Mouse (Mus musculus) heart, postnatal 0 days (tissue): Measurements from ENCODE around the gene St6gal1. TPM values are rescaled to one million over a fixed set of nuclear protein-coding genes. Genes with fewer than 3 reads are reported as not detected.

Experiments used
- ATAC-seq: fragments of 200-750 bp; cut with Nextera tagmentation; 2 replicates; pipeline ENCODE4 v1.8.0; 2017; ENCODE audit warnings: low read depth, moderate number of reproducible peaks, moderate library complexity; ENCODE audit not compliant: insufficient read depth
- DNase-seq: peaks from one replicate; pipeline ENCODE4 v3.0.0-alpha.2; 2016; ENCODE audit warnings: low spot score
- H3K27ac ChIP-seq: fragments of 300-500 bp; sonication (generic); 2 replicates; pipeline ENCODE4 v1.5.1; 2014; ENCODE audit warnings: low read depth, mild to moderate bottlenecking
- H3K27me3 ChIP-seq: fragments of 300-500 bp; sonication (generic); 2 replicates; pipeline ENCODE4 v1.6.1; 2014; ENCODE audit warnings: low read length, mixed read lengths; ENCODE audit not compliant: control insufficient read depth, insufficient read depth
- H3K36me3 ChIP-seq: fragments of 300-500 bp; sonication (generic); replicated peaks from 2 replicates; pipeline ENCODE4 v1.6.1; 2014; ENCODE audit warnings: low read length, mixed read lengths; ENCODE audit not compliant: control insufficient read depth, insufficient read depth
- H3K4me1 ChIP-seq: fragments of 300-500 bp; sonication (generic); 2 replicates; pipeline ENCODE4 v1.6.1; 2014; ENCODE audit warnings: antibody characterized with exemption; ENCODE audit not compliant: control insufficient read depth, insufficient read depth
- H3K4me2 ChIP-seq: fragments of 300-500 bp; sonication (generic); 2 replicates; pipeline ENCODE4 v1.6.1; 2014; ENCODE audit warnings: low read depth, mild to moderate bottlenecking, low read length, moderate library complexity
- H3K4me3 ChIP-seq: fragments of 300-500 bp; sonication (generic); 2 replicates; pipeline ENCODE4 v1.5.1; 2014; ENCODE audit warnings: low read depth, low read length
- H3K9ac ChIP-seq: fragments of 300-500 bp; sonication (generic); replicated peaks from 2 replicates; pipeline ENCODE4 v1.6.1; 2014; ENCODE audit warnings: low read depth, low read length, mixed read lengths
- H3K9me3 ChIP-seq: fragments of 300-500 bp; sonication (generic); replicated peaks from 2 replicates; pipeline ENCODE4 v1.6.1; 2016; ENCODE audit warnings: low read length; ENCODE audit not compliant: control insufficient read depth
- CTCF ChIP-seq: IDR thresholded peaks from 2 replicates; pipeline ENCODE4 v1.5.1; 2016; ENCODE audit warnings: antibody characterized with exemption, control low read depth, low read depth
- EP300 ChIP-seq: IDR thresholded peaks from 2 replicates; pipeline ENCODE4 v1.6.1; 2016; ENCODE audit warnings: antibody characterized with exemption, low read depth
- WGBS: fragments of 180-500 bp; shearing (Covaris S2); extraction: QIAGEN DNeasy Blood & Tissue Kit; methylation state at CpG from one replicate; pipeline ENCODE4 v1.1.7; 2014; 5-methylcytosine and 5-hydroxymethylcytosine counted together
- polyA plus RNA-seq: library from polyadenylated mRNA; unstranded; fragments of >200 nt; fragmentation: Nextera tagmentation; extraction: Ambion mirVana; gene quantifications from 2 replicates; pipeline ENCODE4 v1.2.1, GENCODE M21; 2015
- total RNA-seq: library from RNA; depleted of rRNA; stranded (reverse); fragments of >200 nt; gene quantifications from 2 replicates; pipeline ENCODE4 v1.2.3, GENCODE M21; 2014; ENCODE audit warnings: low replicate concordance

St6gal1 gene
- total and polyA plus RNA-seq, 2 experiments from 2014 or later, result 10.0 to 23.5 TPM

DNA sequence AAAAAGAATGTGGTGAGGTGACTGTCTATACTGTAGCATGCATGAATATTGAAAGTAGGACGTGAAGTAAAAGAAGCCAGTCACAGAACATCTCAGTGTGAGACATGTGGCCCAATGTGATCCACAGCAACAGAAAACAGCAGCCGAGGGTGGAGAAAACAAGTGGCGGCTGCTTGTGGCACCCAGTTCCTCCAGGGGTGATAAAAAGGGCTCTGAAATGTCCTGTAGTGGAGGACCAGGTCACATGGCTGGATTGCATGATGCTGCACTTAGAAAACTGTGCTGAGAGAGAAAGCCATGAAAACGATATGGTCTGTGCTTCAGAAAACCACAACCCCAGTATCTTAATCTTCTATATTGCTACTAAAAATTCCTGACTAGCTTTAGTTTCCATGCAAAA lies 43.5 kb upstream of the St6gal1 start:
- 46% methylated on average over 4 of the region's 4 CpGs for WGBS
- no peak overlapping the region for H3K9ac ChIP-seq
- H3K4me3 ChIP-seq, result no peak overlapping the region
- no peak for DNase-seq
- no peak overlapping the region for H3K27ac ChIP-seq
- no peak for TF ChIP-seq CTCF
- TF ChIP-seq EP300, result no peak
- H3K4me1 ChIP-seq, result peaks cover 5% of the 10 kb centered on the region; the same call in 1 of the 2 replicates
- H3K36me3 ChIP-seq, result no peaks in the 10 kb centered on the region
- 0 out of 2 replicates have a peak, but pooled peaks cover 2% of the 10 kb centered on the region for H3K27me3 ChIP-seq
- no peak for ATAC-seq
- no peak overlapping the region for H3K4me2 ChIP-seq
- H3K9me3 ChIP-seq, result no peaks in the 10 kb centered on the region

GRCm38 (mm10) chr16:23181487-23181886 lies 43.1 kb upstream of the St6gal1 start:
- ATAC-seq (no peak), DNase-seq (no peak)
- WGBS, result 70% methylated on average over 3 of the region's 3 CpGs

GRCm38 (mm10) chr16:23181942-23182597 lies 42.5 kb upstream of the St6gal1 start:
- Histone ChIP-seq H3K4me1 (no peaks in the 10 kb centered on the region), H3K4me2 (no peak overlapping the region), H3K27ac (no peak overlapping the region), H3K4me3 (no peak overlapping the region), H3K27me3 (0 out of 2 replicates have a peak, but pooled peaks cover 2% of the 10 kb centered on the region), H3K9me3 (no peaks in the 10 kb centered on the region), H3K36me3 (no peaks in the 10 kb centered on the region), H3K9ac (no peak overlapping the region)
- TF ChIP-seq CTCF (no peak), EP300 (no peak)
- WGBS, result 62% methylated on average over 1 of the region's 1 CpGs
- DNase-seq (no peak), ATAC-seq (no peak)

More at GRCm38 (mm10) chr16:23181487-23181886, 43.1 kb upstream of the St6gal1 start:
- TF ChIP-seq CTCF, result no peak
- no peak for TF ChIP-seq EP300
- 0 out of 2 replicates have a peak, but pooled peaks cover 2% of the 10 kb centered on the region for H3K27me3 ChIP-seq
- no peak overlapping the region for H3K4me2 ChIP-seq
- no peaks in the 10 kb centered on the region for H3K9me3 ChIP-seq
- H3K9ac ChIP-seq, result no peak overlapping the region
- no peak overlapping the region for H3K27ac ChIP-seq
- H3K36me3 ChIP-seq, result no peaks in the 10 kb centered on the region
- peaks cover 1% of the 10 kb centered on the region; the same call in 1 of the 2 replicates for H3K4me1 ChIP-seq
- no peak overlapping the region for H3K4me3 ChIP-seq

DNA sequence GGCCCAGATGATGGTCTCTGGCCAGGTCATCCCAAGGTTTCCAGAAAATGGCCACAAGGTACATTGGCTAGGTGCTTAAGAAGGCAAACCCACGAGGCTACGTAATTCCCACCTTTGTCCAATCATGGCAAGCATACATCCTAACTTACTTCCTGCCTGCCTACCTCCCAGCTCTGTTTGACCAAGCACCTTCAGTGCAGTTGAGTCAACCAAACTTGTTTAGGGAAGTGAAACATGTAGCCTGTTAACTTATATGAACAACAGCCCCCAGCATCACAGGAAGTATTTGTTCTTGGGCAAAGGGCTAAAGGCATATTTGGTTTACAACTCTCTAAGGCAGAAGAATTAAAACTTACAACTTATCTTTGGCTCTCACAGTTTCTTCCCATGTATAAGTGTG lies 38.7 kb upstream of the St6gal1 start:
- Histone ChIP-seq H3K36me3 (no peaks in the 10 kb centered on the region), H3K9ac (no peak overlapping the region), H3K4me3 (no peak overlapping the region), H3K9me3 (peaks cover 4% of the 10 kb centered on the region; the same call in 1 of the 2 replicates), H3K4me1 (no peaks in the 10 kb centered on the region), H3K27me3 (0 out of 2 replicates have a peak, but pooled peaks cover 2% of the 10 kb centered on the region), H3K27ac (no peak overlapping the region), H3K4me2 (no peak overlapping the region)
- DNase-seq (no peak), ATAC-seq (no peak)
- TF ChIP-seq CTCF, result no peak
- 90% methylated on average over 2 of the region's 2 CpGs for WGBS

DNA sequence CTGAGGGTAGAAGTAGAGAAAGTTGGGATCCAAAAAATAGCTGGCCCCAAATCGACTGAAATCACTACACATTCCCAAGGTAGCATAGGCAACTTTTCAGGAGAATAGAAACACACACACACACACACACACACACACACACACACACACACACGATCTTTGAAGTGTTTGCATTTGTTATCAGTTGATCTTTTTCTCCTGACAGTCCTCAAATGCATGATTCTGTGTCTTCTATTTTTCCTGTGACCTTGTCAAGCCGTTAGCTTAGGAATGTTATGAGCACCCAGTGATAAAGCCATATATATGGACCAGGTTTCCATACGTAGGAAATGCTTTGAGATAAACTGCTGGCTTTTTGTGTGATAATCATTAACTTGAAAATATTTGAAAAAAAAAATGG lies 38.1 kb upstream of the St6gal1 start:
- WGBS, result 52% methylated on average over 4 of the region's 4 CpGs

More for the DNA sequence above, 38.1 kb upstream of the St6gal1 start:
- H3K9me3 ChIP-seq, result peaks cover 4% of the 10 kb centered on the region; the same call in 1 of the 2 replicates
- no peak overlapping the region for H3K4me3 ChIP-seq
- no peak for DNase-seq
- no peaks in the 10 kb centered on the region for H3K36me3 ChIP-seq
- no peak overlapping the region for H3K27ac ChIP-seq
- H3K4me2 ChIP-seq, result no peak overlapping the region
- H3K4me1 ChIP-seq, result no peaks in the 10 kb centered on the region
- no peak overlapping the region for H3K9ac ChIP-seq
- H3K27me3 ChIP-seq, result 0 out of 2 replicates have a peak, but pooled peaks cover 2% of the 10 kb centered on the region
- TF ChIP-seq CTCF (no peak), EP300 (no peak)
- no peak for ATAC-seq
